Mouse (Mus musculus) neural tube, embryonic 11.5 days (tissue): ENCODE measurements around the gene Cd276. TPM values are rescaled to one million over a fixed set of nuclear protein-coding genes. Genes with fewer than 3 reads are reported as not detected.

ENCODE experiments used
- ATAC-seq: fragments of 200-750 bp; cut with Nextera tagmentation; 2 replicates; pipeline ENCODE4 v1.8.0; 2017; ENCODE audit warnings: moderate number of reproducible peaks, mild to moderate bottlenecking, moderate TSS enrichment, moderate library complexity; ENCODE audit not compliant: insufficient read depth, low FRiP score, low TSS enrichment
- DNase-seq: peaks from one replicate; pipeline ENCODE4 v3.0.0-alpha.2; 2015; ENCODE audit warnings: low spot score
- H3K27ac ChIP-seq: fragments of 300-500 bp; sonication (generic); 2 replicates; pipeline ENCODE4 v1.5.1; 2014; ENCODE audit warnings: low read depth, mild to moderate bottlenecking, low read length
- H3K27me3 ChIP-seq: fragments of 300-500 bp; sonication (generic); 2 replicates; pipeline ENCODE4 v1.6.1; 2014; ENCODE audit warnings: mild to moderate bottlenecking, low read length, mixed read lengths; ENCODE audit not compliant: control insufficient read depth, insufficient read depth
- H3K36me3 ChIP-seq: fragments of 300-500 bp; sonication (generic); 2 replicates; pipeline ENCODE4 v1.6.1; 2014; ENCODE audit warnings: mild to moderate bottlenecking, low read length, moderate library complexity, mixed read lengths; ENCODE audit not compliant: control insufficient read depth, insufficient read depth
- H3K4me1 ChIP-seq: fragments of 300-500 bp; sonication (generic); 2 replicates; pipeline ENCODE4 v1.6.1; 2014; ENCODE audit warnings: low read length, mixed read lengths; ENCODE audit not compliant: control insufficient read depth, insufficient read depth
- H3K4me2 ChIP-seq: fragments of 300-500 bp; sonication (generic); 2 replicates; pipeline ENCODE4 v1.6.1; 2014; ENCODE audit warnings: low read depth, mild to moderate bottlenecking, moderate library complexity
- H3K4me3 ChIP-seq: fragments of 300-500 bp; sonication (generic); 2 replicates; pipeline ENCODE4 v1.5.1; 2014; ENCODE audit warnings: low read depth, low read length
- H3K9ac ChIP-seq: fragments of 300-500 bp; sonication (generic); 2 replicates; pipeline ENCODE4 v1.6.1; 2014; ENCODE audit warnings: mild to moderate bottlenecking, low read length
- H3K9me3 ChIP-seq: fragments of 300-500 bp; sonication (generic); 2 replicates; pipeline ENCODE4 v1.6.1; 2016; ENCODE audit warnings: low read length; ENCODE audit not compliant: control insufficient read depth
- WGBS: fragments of 180-500 bp; shearing (Covaris S2); extraction: QIAGEN DNeasy Blood & Tissue Kit; methylation state at CpG from one replicate; pipeline ENCODE4 v1.1.7; 2014; 5-methylcytosine and 5-hydroxymethylcytosine counted together
- polyA plus RNA-seq: library from polyadenylated mRNA; unstranded; fragments of >200 nt; fragmentation: Nextera tagmentation; extraction: Ambion mirVana; gene quantifications from 2 replicates; pipeline ENCODE4 v1.2.1, GENCODE M21; 2014

Cd276 gene
- polyA plus RNA-seq, 1 experiment from 2014 or later: 39.1 TPM

DNA sequence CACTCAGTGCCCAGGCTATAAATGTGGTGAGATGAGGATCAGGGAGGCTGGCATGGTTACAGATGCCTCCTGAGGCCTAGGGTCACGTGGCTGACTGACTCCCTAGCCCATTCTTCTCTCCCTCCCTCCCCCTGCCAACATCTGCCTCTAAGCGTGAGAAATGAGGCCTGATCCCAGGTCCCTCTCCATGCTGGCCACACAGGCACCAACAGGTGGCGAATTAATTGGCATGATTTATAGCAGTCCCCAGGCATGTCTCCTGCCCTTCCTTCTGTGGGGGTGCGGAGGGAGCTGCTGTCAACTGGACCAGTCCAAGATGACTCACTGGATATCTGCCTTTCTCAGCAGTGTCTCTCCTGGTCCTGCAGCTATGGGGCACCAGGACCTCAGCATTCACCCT lies 27.4 kb downstream of the Cd276 start:
- no peak overlapping the region for H3K9ac ChIP-seq
- no peak for DNase-seq
- H3K4me3 ChIP-seq: no peak overlapping the region
- no peak overlapping the region for H3K4me2 ChIP-seq
- H3K9me3 ChIP-seq: no peaks in the 10 kb centered on the region
- no peaks in the 10 kb centered on the region for H3K4me1 ChIP-seq
- no peak for ATAC-seq
- 0 out of 2 replicates have a peak, but pooled peaks cover 2% of the 10 kb centered on the region for H3K36me3 ChIP-seq
- WGBS: 55% methylated on average over 4 of the region's 4 CpGs
- H3K27me3 ChIP-seq: no peaks in the 10 kb centered on the region
- H3K27ac ChIP-seq: no peak overlapping the region

DNA sequence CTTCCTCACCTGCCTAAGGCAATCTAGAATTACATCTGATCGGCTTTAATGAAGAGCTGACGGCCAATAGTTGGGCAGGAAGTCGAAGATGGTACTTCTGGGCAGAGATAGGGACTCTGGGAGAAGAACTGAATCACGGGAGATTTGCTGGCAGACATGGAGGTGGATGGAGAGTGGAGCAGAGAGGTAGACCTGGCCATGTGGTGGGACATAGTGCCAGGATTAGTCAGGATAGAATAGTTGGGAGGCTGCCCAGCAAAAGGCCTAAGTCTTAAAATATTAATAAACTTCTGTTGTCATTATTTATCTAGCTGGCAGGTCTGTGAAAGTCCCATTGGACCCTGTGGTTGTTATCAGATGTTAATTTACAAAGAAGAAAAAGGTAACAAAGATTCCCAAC lies 30.1 kb downstream of the Cd276 start:
- no peak overlapping the region for H3K9ac ChIP-seq
- ATAC-seq (no peak), DNase-seq (no peak)
- H3K36me3 ChIP-seq: 0 out of 2 replicates have a peak, but pooled peaks cover 2% of the 10 kb centered on the region
- WGBS: 92% methylated on average over 4 of the region's 4 CpGs
- no peaks in the 10 kb centered on the region for H3K9me3 ChIP-seq
- H3K27ac ChIP-seq: no peak overlapping the region
- no peak overlapping the region for H3K4me2 ChIP-seq
- no peaks in the 10 kb centered on the region for H3K4me1 ChIP-seq
- H3K4me3 ChIP-seq: no peak overlapping the region
- H3K27me3 ChIP-seq: no peaks in the 10 kb centered on the region

DNA sequence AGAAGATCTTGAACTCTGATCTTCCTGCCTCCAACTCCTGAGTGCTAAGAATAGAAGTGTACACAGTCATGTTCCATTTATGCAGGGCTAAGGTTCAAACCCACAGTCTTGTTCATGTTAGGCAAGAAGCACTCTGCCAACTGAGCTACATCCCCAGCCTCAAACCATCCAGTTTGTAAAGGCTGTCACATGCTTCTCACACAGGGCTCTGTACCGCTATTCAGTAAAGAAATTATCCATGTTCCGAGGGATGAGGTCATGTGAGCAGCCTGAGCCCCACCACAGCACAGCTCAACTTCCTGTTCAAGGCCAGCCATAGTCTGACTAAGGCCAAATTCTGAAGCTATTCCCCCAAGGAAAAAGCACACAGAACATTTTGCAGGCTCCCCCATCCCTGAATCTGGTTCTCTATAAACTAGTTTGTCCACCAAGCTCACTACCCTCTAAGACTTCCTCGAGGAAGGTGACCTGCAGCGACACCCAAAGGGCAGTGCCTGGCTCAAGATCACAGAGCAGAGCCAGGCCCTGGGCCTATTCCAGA lies 33.3 kb downstream of the Cd276 start:
- Histone ChIP-seq H3K4me1 (no peaks in the 10 kb centered on the region), H3K9ac (no peak overlapping the region), H3K9me3 (no peaks in the 10 kb centered on the region), H3K4me2 (no peak overlapping the region), H3K27me3 (no peaks in the 10 kb centered on the region), H3K4me3 (no peak overlapping the region), H3K36me3 (no peaks in the 10 kb centered on the region), H3K27ac (no peak overlapping the region)
- ATAC-seq (no peak), DNase-seq (no peak)
- 78% methylated on average over 4 of the region's 4 CpGs for WGBS

GRCm38 (mm10) chr9:58520816-58521581 lies 34.2 kb downstream of the Cd276 start:
- H3K27me3 ChIP-seq: no peaks in the 10 kb centered on the region
- 74% methylated on average over 5 of the region's 5 CpGs for WGBS
- DNase-seq (no peak), ATAC-seq (no peak)
- H3K4me3 ChIP-seq: no peak overlapping the region
- no peak overlapping the region for H3K27ac ChIP-seq
- H3K4me1 ChIP-seq: no peaks in the 10 kb centered on the region
- H3K4me2 ChIP-seq: no peak overlapping the region
- no peaks in the 10 kb centered on the region for H3K9me3 ChIP-seq
- H3K9ac ChIP-seq: no peak overlapping the region
- no peaks in the 10 kb centered on the region for H3K36me3 ChIP-seq

DNA sequence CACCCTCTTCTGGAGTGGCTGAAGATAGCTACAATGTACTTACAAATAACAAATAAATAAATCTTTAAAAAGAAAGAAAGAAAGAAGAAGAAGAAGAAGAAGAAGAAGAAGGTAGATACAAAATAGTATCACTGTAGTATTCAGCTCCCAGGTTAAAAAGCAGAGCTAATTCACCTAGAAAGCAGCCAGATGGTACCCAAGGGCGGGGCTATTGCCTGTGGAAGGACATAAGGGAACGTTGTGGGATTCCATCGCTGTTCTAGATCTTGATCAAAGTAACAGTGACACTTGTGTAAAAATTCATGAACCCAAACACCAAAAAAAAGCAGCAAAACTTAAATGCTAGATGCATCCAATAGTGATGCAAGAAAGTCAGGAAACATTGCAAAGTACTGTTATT lies 35.3 kb downstream of the Cd276 start:
- no peak for ATAC-seq

GRCm38 (mm10) chr9:58517866-58518750 lies 37.1 kb downstream of the Cd276 start:
- Histone ChIP-seq H3K9me3 (no peaks in the 10 kb centered on the region), H3K27ac (no peak overlapping the region), H3K36me3 (no peaks in the 10 kb centered on the region), H3K4me3 (no peak overlapping the region), H3K9ac (no peak overlapping the region), H3K27me3 (no peaks in the 10 kb centered on the region), H3K4me1 (no peaks in the 10 kb centered on the region), H3K4me2 (no peak overlapping the region)
- DNase-seq: no peak
- 50% methylated on average over 9 of the region's 9 CpGs for WGBS
- no peak for ATAC-seq

More for the DNA sequence above, 35.3 kb downstream of the Cd276 start:
- no peak overlapping the region for H3K4me3 ChIP-seq
- no peaks in the 10 kb centered on the region for H3K9me3 ChIP-seq
- no peaks in the 10 kb centered on the region for H3K36me3 ChIP-seq
- H3K27ac ChIP-seq: no peak overlapping the region
- no peak overlapping the region for H3K4me2 ChIP-seq
- H3K27me3 ChIP-seq: no peaks in the 10 kb centered on the region
- H3K4me1 ChIP-seq: no peaks in the 10 kb centered on the region
- WGBS: 83% methylated on average over 3 of the region's 3 CpGs
- H3K9ac ChIP-seq: no peak overlapping the region
- no peak for DNase-seq

- DNase-seq (no peak), ATAC-seq (no peak)
- Histone ChIP-seq H3K4me3 (no peak overlapping the region), H3K4me1 (no peaks in the 10 kb centered on the region), H3K9ac (no peak overlapping the region), H3K36me3 (no peaks in the 10 kb centered on the region), H3K27me3 (no peaks in the 10 kb centered on the region), H3K27ac (no peak overlapping the region), H3K4me2 (no peak overlapping the region), H3K9me3 (no peaks in the 10 kb centered on the region)
- WGBS: 81% methylated on average over 3 of the region's 3 CpGs
Observed at GRCm38 (mm10) chr9:58516480-58516879, 38.8 kb downstream of the Cd276 start.

- no peak overlapping the region for H3K27ac ChIP-seq
- no peaks in the 10 kb centered on the region for H3K27me3 ChIP-seq
- H3K4me2 ChIP-seq: no peak overlapping the region
- no peaks in the 10 kb centered on the region for H3K4me1 ChIP-seq
- H3K9me3 ChIP-seq: no peaks in the 10 kb centered on the region
- DNase-seq: no peak
- 69% methylated on average over 5 of the region's 5 CpGs for WGBS
- H3K9ac ChIP-seq: no peak overlapping the region
- no peak for ATAC-seq
- no peaks in the 10 kb centered on the region for H3K36me3 ChIP-seq
- no peak overlapping the region for H3K4me3 ChIP-seq
Observed at GRCm38 (mm10) chr9:58513749-58514148, 41.5 kb downstream of the Cd276 start.
